Mouse (Mus musculus): ENCODE data around the gene Ssbp1.

Gene Ssbp1

GRCm38 (mm10) chr6:40465710-40466109, 5.4 kb upstream of the Ssbp1 start:
- no peak for DNase-seq (ENCODE audit: low read depth, low spot score)

- no peak for DNase-seq (ENCODE audit: low read depth, low spot score)
Observed at GRCm38 (mm10) chr6:40471720-40472010, 513 bp downstream of the Ssbp1 start.

- DNase-seq (ENCODE audit: low read depth, low spot score), result no peak
Observed at GRCm38 (mm10) chr6:40476132-40476531, 5.0 kb downstream of the Ssbp1 start.

DNA sequence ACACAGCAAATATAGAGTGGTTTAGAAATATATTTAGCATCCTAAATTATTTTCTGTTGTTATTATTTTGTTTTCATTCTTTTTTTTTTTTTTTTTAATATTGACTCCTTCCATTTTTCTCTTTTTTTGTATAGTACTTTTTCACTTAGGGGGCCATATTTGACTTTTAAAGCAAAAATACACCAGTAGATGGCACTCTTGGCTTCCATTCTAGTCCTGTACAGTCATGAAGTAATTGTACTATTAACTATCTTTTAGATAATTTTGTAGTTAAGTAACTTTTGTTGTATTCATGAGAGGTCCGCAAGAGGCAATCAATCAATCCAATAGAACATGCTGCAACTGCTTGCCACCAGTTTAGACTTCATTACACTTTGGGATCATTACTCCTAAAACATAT, 8.6 kb downstream of the Ssbp1 start:
- no peak for DNase-seq (ENCODE audit: low read depth, low spot score)

GRCm38 (mm10) chr6:40482318-40482717, 11.2 kb downstream of the Ssbp1 start:
- no peak for DNase-seq (ENCODE audit: low read depth, low spot score)

- DNase-seq (ENCODE audit: low read depth, low spot score), result no peak
Observed at GRCm38 (mm10) chr6:40490933-40491332, 19.8 kb downstream of the Ssbp1 start, which contains the start of gene Tas2r137. Gene Tas2r137 (plus strand): TSS chr6:40491233.

- no peak for DNase-seq (ENCODE audit: low read depth, low spot score)
Observed at GRCm38 (mm10) chr6:40493229-40493628, 22.1 kb downstream of the Ssbp1 start, which contains the start of gene Tas2r108. Gene Tas2r108 (plus strand): TSS chr6:40493529.

DNA sequence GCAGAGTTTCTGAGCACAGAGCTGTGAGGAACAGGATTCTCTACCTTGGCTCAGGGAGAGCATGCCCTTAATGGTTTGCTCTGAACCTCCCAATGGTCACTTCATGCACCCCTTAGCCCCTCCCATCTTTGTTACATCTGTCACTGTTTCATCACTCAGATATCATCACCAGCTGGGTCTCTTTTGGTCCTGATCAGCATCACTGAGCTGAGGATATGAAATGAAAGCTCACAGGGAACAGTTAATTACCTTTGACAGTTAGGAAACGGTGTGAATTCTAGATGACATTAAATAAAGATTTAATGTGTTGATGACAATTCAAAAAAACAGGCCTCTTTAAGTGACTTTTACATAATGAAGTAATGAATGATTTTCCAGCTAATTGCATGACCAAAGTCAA, 48.3 kb downstream of the Ssbp1 start, which contains the start of gene Prss37:
Gene Prss37 (minus strand): TSS at position 101 of the 400 bp plus-strand sequence.
- DNase-seq (ENCODE audit: low read depth, low spot score), result no peak
